Mouse (Mus musculus) intestine, embryonic 14.5 days (tissue): ENCODE data around the gene Gm9195. TPM values are rescaled to one million over a fixed set of nuclear protein-coding genes. Genes with fewer than 3 reads are reported as not detected.

Experiments
- ATAC-seq: fragments of 200-750 bp; cut with Nextera tagmentation; replicated peaks from 2 replicates; pipeline ENCODE4 v1.8.0; 2017; ENCODE audit warnings: low read depth, moderate number of reproducible peaks, moderate TSS enrichment, moderate library complexity; ENCODE audit not compliant: low FRiP score, low TSS enrichment
- DNase-seq: peaks from one replicate; pipeline ENCODE4 v3.0.0-alpha.2; 2018; ENCODE audit warnings: low spot score
- H3K27ac ChIP-seq: fragments of 300-500 bp; sonication (generic); 2 replicates; pipeline ENCODE4 v1.5.1; 2014; ENCODE audit warnings: low read depth, mild to moderate bottlenecking, control low read depth
- H3K27me3 ChIP-seq: fragments of 300-500 bp; sonication (generic); replicated peaks from 2 replicates; pipeline ENCODE4 v1.6.1; 2014; ENCODE audit warnings: low read length, control low read depth; ENCODE audit not compliant: control insufficient read depth, insufficient read depth
- H3K36me3 ChIP-seq: fragments of 300-500 bp; sonication (generic); 2 replicates; pipeline ENCODE4 v1.6.1; 2014; ENCODE audit warnings: low read length, control low read depth; ENCODE audit not compliant: control insufficient read depth, insufficient read depth
- H3K4me1 ChIP-seq: fragments of 300-500 bp; sonication (generic); replicated peaks from 2 replicates; pipeline ENCODE4 v1.6.1; 2014; ENCODE audit warnings: low read length, control low read depth, mixed read lengths; ENCODE audit not compliant: control insufficient read depth, insufficient read depth
- H3K4me2 ChIP-seq: fragments of 300-500 bp; sonication (generic); 2 replicates; pipeline ENCODE4 v1.6.1; 2014; ENCODE audit warnings: low read length
- H3K4me3 ChIP-seq: fragments of 300-500 bp; sonication (generic); 2 replicates; pipeline ENCODE4 v1.5.1; 2014; ENCODE audit warnings: low read depth, low read length, control low read depth, mixed read lengths
- H3K9ac ChIP-seq: fragments of 300-500 bp; sonication (generic); 2 replicates; pipeline ENCODE4 v1.6.1; 2014; ENCODE audit warnings: mild to moderate bottlenecking, low read length
- H3K9me3 ChIP-seq: fragments of 300-500 bp; sonication (generic); 2 replicates; pipeline ENCODE4 v1.6.1; 2016; ENCODE audit warnings: low read length, control low read depth; ENCODE audit not compliant: control insufficient read depth
- WGBS: fragments of 180-500 bp; shearing (Covaris S2); extraction: QIAGEN DNeasy Blood & Tissue Kit; methylation state at CpG from one replicate; pipeline ENCODE4 v1.1.7; 2014; 5-methylcytosine and 5-hydroxymethylcytosine counted together
- polyA plus RNA-seq: library from polyadenylated mRNA; unstranded; fragments of >200 nt; fragmentation: Nextera tagmentation; extraction: Ambion mirVana; gene quantifications from 2 replicates; pipeline ENCODE4 v1.2.1, GENCODE M21; 2014

Gm9195 gene
- polyA plus RNA-seq, 1 experiment from 2014 or later, result not detected

- H3K4me1 ChIP-seq, result peaks cover 9% of the 10 kb centered on the region
- H3K9ac ChIP-seq, result 0 out of 2 replicates have a peak overlapping the region, but pooled peaks have one; percentile 34
- peak overlapping the region; percentile 65 for H3K4me2 ChIP-seq
- ATAC-seq (no peak), DNase-seq (no peak)
- no peaks in the 10 kb centered on the region for H3K36me3 ChIP-seq
- H3K27ac ChIP-seq, result no peak overlapping the region
- peak overlapping the region; percentile 27 for H3K4me3 ChIP-seq
- 15% methylated on average over 11 of the region's 11 CpGs for WGBS
- no peaks in the 10 kb centered on the region for H3K27me3 ChIP-seq
- H3K9me3 ChIP-seq, result no peaks in the 10 kb centered on the region
Measured at GRCm38 (mm10) chr14:72506723-72507420, 15.2 kb upstream of the Gm9195 start.

- no peak for ATAC-seq
- no peak overlapping the region for H3K27ac ChIP-seq
- peaks cover 9% of the 10 kb centered on the region for H3K4me1 ChIP-seq
- DNase-seq, result peak; percentile 73
- H3K4me3 ChIP-seq, result peak overlapping the region; percentile 27
- peak overlapping the region; percentile 65 for H3K4me2 ChIP-seq
- no peaks in the 10 kb centered on the region for H3K27me3 ChIP-seq
- WGBS, result 12% methylated on average over 12 of the region's 12 CpGs
- H3K9me3 ChIP-seq, result no peaks in the 10 kb centered on the region
- H3K36me3 ChIP-seq, result no peaks in the 10 kb centered on the region
- H3K9ac ChIP-seq, result 0 out of 2 replicates have a peak overlapping the region, but pooled peaks have one; percentile 34
Measured at GRCm38 (mm10) chr14:72506018-72506722, 14.5 kb upstream of the Gm9195 start.

- 92% methylated on average over 1 of the region's 1 CpGs for WGBS
- ATAC-seq (no peak), DNase-seq (no peak)
- no peaks in the 10 kb centered on the region for H3K27me3 ChIP-seq
- H3K9me3 ChIP-seq, result no peaks in the 10 kb centered on the region
- peaks cover 7% of the 10 kb centered on the region for H3K4me1 ChIP-seq
- no peak overlapping the region for H3K27ac ChIP-seq
- no peaks in the 10 kb centered on the region for H3K36me3 ChIP-seq
- H3K4me3 ChIP-seq, result no peak overlapping the region
- H3K9ac ChIP-seq, result no peak overlapping the region
- H3K4me2 ChIP-seq, result no peak overlapping the region
Measured at GRCm38 (mm10) chr14:72504985-72505384, 13.3 kb upstream of the Gm9195 start.

GRCm38 (mm10) chr14:72503241-72503640 lies 11.6 kb upstream of the Gm9195 start:
- no peak overlapping the region for H3K4me3 ChIP-seq
- H3K4me2 ChIP-seq, result no peak overlapping the region
- no peak overlapping the region for H3K9ac ChIP-seq
- no peak for DNase-seq
- no peak overlapping the region for H3K27ac ChIP-seq
- no peaks in the 10 kb centered on the region for H3K27me3 ChIP-seq
- 56% methylated on average over 6 of the region's 6 CpGs for WGBS
- ATAC-seq, result no peak
- no peaks in the 10 kb centered on the region for H3K36me3 ChIP-seq
- H3K4me1 ChIP-seq, result peaks cover 7% of the 10 kb centered on the region
- H3K9me3 ChIP-seq, result no peaks in the 10 kb centered on the region

- H3K9me3 ChIP-seq, result no peaks in the 10 kb centered on the region
- H3K27me3 ChIP-seq, result no peaks in the 10 kb centered on the region
- H3K9ac ChIP-seq, result no peak overlapping the region
- no peak overlapping the region for H3K27ac ChIP-seq
- no peak overlapping the region for H3K4me2 ChIP-seq
- no peaks in the 10 kb centered on the region for H3K36me3 ChIP-seq
- ATAC-seq (no peak), DNase-seq (no peak)
- WGBS, result 65% methylated on average over 1 of the region's 1 CpGs
- H3K4me3 ChIP-seq, result no peak overlapping the region
- H3K4me1 ChIP-seq, result no peaks in the 10 kb centered on the region
Measured at GRCm38 (mm10) chr14:72493775-72494174, 2.1 kb upstream of the Gm9195 start.

GRCm38 (mm10) chr14:72490367-72490766 lies 1.3 kb downstream of the Gm9195 start:
- H3K27ac ChIP-seq, result no peak overlapping the region

GRCm38 (mm10) chr14:72474501-72474900 lies 17.1 kb downstream of the Gm9195 start:
- Histone ChIP-seq H3K4me2 (no peak overlapping the region), H3K27ac (no peak overlapping the region), H3K4me3 (no peak overlapping the region), H3K9ac (no peak overlapping the region), H3K27me3 (no peaks in the 10 kb centered on the region), H3K9me3 (peaks cover 3% of the 10 kb centered on the region; the same call in 1 of the 2 replicates), H3K4me1 (no peaks in the 10 kb centered on the region), H3K36me3 (no peaks in the 10 kb centered on the region)
- WGBS, result 74% methylated on average over 1 of the region's 1 CpGs
- ATAC-seq, result no peak
- DNase-seq, result no peak

More at GRCm38 (mm10) chr14:72490367-72490766, 1.3 kb downstream of the Gm9195 start:
- Histone ChIP-seq H3K4me2 (no peak overlapping the region), H3K9me3 (no peaks in the 10 kb centered on the region), H3K27me3 (no peaks in the 10 kb centered on the region), H3K9ac (no peak overlapping the region), H3K4me1 (no peaks in the 10 kb centered on the region), H3K36me3 (no peaks in the 10 kb centered on the region), H3K4me3 (no peak overlapping the region)
- ATAC-seq, result no peak
- no peak for DNase-seq
- 91% methylated on average over 3 of the region's 3 CpGs for WGBS

GRCm38 (mm10) chr14:72468429-72468828 lies 23.2 kb downstream of the Gm9195 start:
- no peaks in the 10 kb centered on the region for H3K27me3 ChIP-seq
- H3K4me1 ChIP-seq, result no peaks in the 10 kb centered on the region
- H3K4me3 ChIP-seq, result no peak overlapping the region
- 61% methylated on average over 4 of the region's 4 CpGs for WGBS
- ATAC-seq (no peak), DNase-seq (no peak)
- no peaks in the 10 kb centered on the region for H3K9me3 ChIP-seq
- no peak overlapping the region for H3K27ac ChIP-seq
- H3K9ac ChIP-seq, result no peak overlapping the region
- no peak overlapping the region for H3K4me2 ChIP-seq
- H3K36me3 ChIP-seq, result no peaks in the 10 kb centered on the region
